Mouse (Mus musculus): Measurements from ENCODE around the gene Lsmem1.

DNA sequence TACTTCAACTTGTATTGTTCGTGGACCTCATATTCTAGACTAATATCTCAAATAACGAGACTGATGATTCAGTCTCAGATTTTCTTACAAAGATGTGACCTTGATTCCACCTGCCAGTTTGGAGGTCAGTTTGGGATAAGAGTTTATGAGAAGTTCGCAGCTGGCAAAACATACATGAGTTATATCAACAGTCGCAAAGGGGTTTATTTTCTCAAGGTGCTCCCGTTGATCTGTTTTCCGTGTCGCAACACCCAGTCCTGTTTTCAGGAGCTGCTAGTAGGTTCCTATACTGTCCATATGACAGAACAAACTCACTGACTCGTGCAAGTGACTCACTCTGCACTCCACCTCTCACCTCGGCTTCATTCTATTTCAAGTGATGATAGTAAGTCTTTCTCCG is 24.4 kb upstream of the Lsmem1 start:
- no peak for TF ChIP-seq CTCF (IDR thresholded peaks at IDR 0.05; ENCODE audit: low read depth)
- 0 out of 2 replicates have a peak, but pooled peaks have one; percentile 26 for TF ChIP-seq EP300 (IDR thresholded peaks at IDR 0.05; ENCODE audit: low read depth)

All from heart, postnatal 0 days (tissue).